Mouse (Mus musculus) 3T3-L1 (cell line): ENCODE data around the gene Epb41l4b.

ENCODE experiments used
- DNase-seq: peaks from one replicate; pipeline ENCODE4 v3.0.0-alpha.2; 2015; ENCODE audit warnings: low read depth, low spot score

Epb41l4b gene

GRCm38 (mm10) chr4:57011454-57012046 is 131.7 kb downstream of the Epb41l4b start:
- no peak for DNase-seq

GRCm38 (mm10) chr4:57010919-57011318 is 132.3 kb downstream of the Epb41l4b start:
- no peak for DNase-seq

- no peak for DNase-seq
Measured at GRCm38 (mm10) chr4:57010425-57010824, 132.8 kb downstream of the Epb41l4b start.

- DNase-seq, result no peak
Measured at GRCm38 (mm10) chr4:57007717-57008116, 135.5 kb downstream of the Epb41l4b start.

- no peak for DNase-seq
Measured at GRCm38 (mm10) chr4:57005011-57005410, 138.2 kb downstream of the Epb41l4b start.

- DNase-seq, result no peak
Measured at GRCm38 (mm10) chr4:57003886-57004285, 139.4 kb downstream of the Epb41l4b start.

- DNase-seq, result no peak
Measured at GRCm38 (mm10) chr4:57002751-57003150, 140.5 kb downstream of the Epb41l4b start.

- no peak for DNase-seq
Measured at GRCm38 (mm10) chr4:57001437-57001836, 141.8 kb downstream of the Epb41l4b start.

- DNase-seq, result no peak
Measured at GRCm38 (mm10) chr4:56993331-56993730, 149.9 kb downstream of the Epb41l4b start.

GRCm38 (mm10) chr4:56991951-56992350 is 151.3 kb downstream of the Epb41l4b start:
- DNase-seq, result no peak

- no peak for DNase-seq
Measured at GRCm38 (mm10) chr4:56990215-56990584, 153.0 kb downstream of the Epb41l4b start, which contains the start of gene Frrs1l. Frrs1l (minus strand) TSS chr4:56990391.

GRCm38 (mm10) chr4:56989431-56990214 is 153.6 kb downstream of the Epb41l4b start:
- no peak for DNase-seq

- no peak for DNase-seq
Measured at GRCm38 (mm10) chr4:56965586-56966179, 177.6 kb downstream of the Epb41l4b start.

GRCm38 (mm10) chr4:56963687-56964086 is 179.6 kb downstream of the Epb41l4b start:
- no peak for DNase-seq

GRCm38 (mm10) chr4:56961320-56961925 is 181.8 kb downstream of the Epb41l4b start:
- DNase-seq, result no peak

- no peak for DNase-seq
Measured at GRCm38 (mm10) chr4:56957518-56957917, 185.7 kb downstream of the Epb41l4b start.

GRCm38 (mm10) chr4:56953235-56953634 is 190.0 kb downstream of the Epb41l4b start:
- DNase-seq, result no peak

- no peak for DNase-seq
Measured at GRCm38 (mm10) chr4:56951701-56952100, 191.5 kb downstream of the Epb41l4b start.

- DNase-seq, result no peak
Measured at GRCm38 (mm10) chr4:56949494-56949893, 193.7 kb downstream of the Epb41l4b start.

GRCm38 (mm10) chr4:56946641-56947640 is 196.3 kb downstream of the Epb41l4b start, which contains the start of gene Tmem245:
Tmem245 (minus strand) TSS chr4:56947437.
- peak; percentile 96 for DNase-seq

GRCm38 (mm10) chr4:56946180-56946579 is 197.1 kb downstream of the Epb41l4b start:
- DNase-seq, result peak; percentile 79
